Mouse (Mus musculus) CD4-positive, CD25-positive, alpha-beta regulatory T cell (primary cell): Measurements from ENCODE around the gene Atg4a. TPM values are rescaled to one million over a fixed set of nuclear protein-coding genes. Genes with fewer than 3 reads are reported as not detected.

Experiments
- polyA plus RNA-seq: library from polyadenylated mRNA; unstranded; fragments of 100-300 nt; shearing (Covaris generic); gene quantifications from one replicate; pipeline ENCODE4 v1.2.1, GENCODE M21; 2017

The Atg4a gene
- 32.5 TPM for polyA plus RNA-seq

DNA sequence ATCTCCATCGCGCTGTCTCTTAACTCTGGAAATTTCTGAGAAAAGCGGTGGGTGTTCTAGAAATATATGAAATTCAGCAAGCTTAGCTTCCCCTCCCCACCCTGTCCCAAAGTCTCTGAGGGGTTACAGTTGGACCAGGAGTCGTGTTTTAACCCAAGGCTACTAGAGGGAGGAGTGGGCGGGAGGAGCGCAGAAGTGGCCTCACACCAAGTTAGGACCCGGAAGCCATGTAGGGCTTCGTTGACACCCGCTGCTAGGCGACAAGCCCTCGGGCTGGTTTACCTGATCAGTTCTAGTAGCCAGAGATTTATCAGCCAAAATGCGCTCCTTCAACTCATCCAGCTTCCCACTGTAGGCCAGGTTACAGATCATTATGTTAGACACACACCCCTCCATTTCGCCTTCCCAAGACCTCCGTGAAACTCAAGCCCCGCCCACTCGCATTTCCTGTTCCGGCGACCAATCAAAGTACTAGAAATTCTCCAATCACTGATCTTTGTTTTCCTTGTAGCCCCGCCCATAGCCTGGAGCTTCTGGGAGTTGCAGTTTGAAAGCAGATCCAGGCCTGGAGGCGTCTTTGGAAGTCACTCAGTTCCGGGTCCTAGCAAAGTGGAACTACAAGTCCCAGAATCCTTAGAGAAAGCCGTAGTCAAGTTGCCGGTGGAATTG lies at the start of gene Atg4a, which contains the start of gene Psmd10:
Gene Atg4a, plus strand, starts transcription at position 636 of the 669 bp plus-strand sequence.
Gene Psmd10, minus strand, starts transcription at position 457 of the 669 bp plus-strand sequence.

DNA sequence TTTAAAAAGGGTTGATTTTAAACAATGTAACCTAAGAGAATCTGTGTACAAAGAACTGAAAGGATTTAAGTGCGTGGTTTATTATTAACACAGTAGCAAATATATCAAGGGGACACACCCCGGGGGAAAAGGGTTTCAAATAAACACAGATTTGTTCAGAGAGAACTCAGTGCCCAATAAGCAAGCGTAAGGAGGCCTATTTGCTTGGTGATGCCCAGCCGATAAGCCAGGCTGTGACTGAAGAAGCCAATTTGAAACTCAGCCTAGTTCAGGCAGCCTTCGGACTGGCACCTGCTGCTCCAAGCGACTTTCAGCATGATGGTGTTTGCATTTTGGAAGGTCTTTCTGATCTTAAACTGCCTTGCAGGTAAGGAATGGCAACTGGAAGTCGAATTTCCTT lies 49.3 kb upstream of the Atg4a start, which contains the start of gene Vsig1:
Gene Vsig1, plus strand, starts transcription at position 249 of the 400 bp plus-strand sequence.

Other genes starting within 250 kb of the Atg4a start
- gene Tex13b, start 143.5 kb upstream of the Atg4a start, polyA plus RNA-seq = 0.19 TPM
- not detected for gene Vsig1, start 49.3 kb upstream of the Atg4a start, polyA plus RNA-seq
- 52.2 TPM for gene Psmd10, start 179 bp upstream of the Atg4a start, polyA plus RNA-seq